ENCODE assay signal across 23 mouse cellular contexts in genomic region chr7:107403261-107403660, GRCm38 (mm10). TPM values are rescaled to one million over a fixed set of nuclear protein-coding genes. Genes with fewer than 3 reads are reported as not detected.
DNase-seq lines count a peak whose midpoint lies in the region; ATAC-seq and TF ChIP-seq lines count a peak whose summit lies in the region.
"Had no signal": no experiment of that assay in that cellular context is flagged by ENCODE, and none has a peak within 500 bp of the region (broad histone marks: within the 10 kb centered on the region; RNA-seq: fewer than 3 reads in every experiment).

No protein-coding gene starts in this region.

- no peak for TF ChIP-seq CTCF in lung, adult 2 months (IDR thresholded peaks at IDR 0.05; ENCODE audit: insufficient read depth, low read length)

- no peaks in the 10 kb centered on the region for H3K4me1 ChIP-seq in lung, adult 2 months (ENCODE audit: control insufficient read depth, insufficient read depth, low read length)
- H3K4me1 ChIP-seq: embryonic facial prominence, embryonic 12.5 days; embryonic facial prominence, embryonic 15.5 days; hindbrain, embryonic 13.5 days; intestine, embryonic 15.5 days had no signal

- no peak for TF ChIP-seq POLR2A in lung, adult 2 months (IDR thresholded peaks at IDR 0.05; ENCODE audit: borderline replicate concordance, extremely low read depth, low read depth, low read length)

- 73% methylated on average over 3 of the region's 3 CpGs for WGBS in lung, adult 2 months

- ATAC-seq in cerebellum, adult (ENCODE audit: insufficient number of reproducible peaks, low FRiP score, low TSS enrichment), result no peak
- ATAC-seq: activated CD4-positive, CD25-positive, alpha-beta regulatory T cell, adult 4 months; forebrain, embryonic 14.5 days; forebrain, postnatal 0 days; intestine, embryonic 15.5 days had no signal

- DNase-seq in cerebellum, adult 18-20 months, result peak; percentile 39 to 46
- peak; percentile 43 for DNase-seq in cerebellum, adult 9-11 months
- DNase-seq in cerebellum, adult 11-12 months, result no peak
- DNase-seq in lung, postnatal 36 days, result peak; percentile 3
- no peak for DNase-seq in lung, adult 2 months
- DNase-seq in brain, adult 2 months (ENCODE audit: low read depth, low spot score), result peak; percentile 63
- no peak for DNase-seq in layer of hippocampus, postnatal 36 days
- DNase-seq: adrenal gland, adult 8-10 months; adrenal gland, postnatal 25 days; forebrain, postnatal 0 days; gastrocnemius, adult 2 months; gastrocnemius, postnatal 14 days; heart, adult 11 months; kidney, adult 11 months had no signal

- H3K4me3 ChIP-seq in lung, adult 2 months (replicated peaks; ENCODE audit: extremely low read depth, low read depth, low read length), result no peak overlapping the region
- H3K4me3 ChIP-seq: embryonic facial prominence, embryonic 12.5 days; embryonic facial prominence, embryonic 15.5 days; gastrocnemius, adult 2 months; hindbrain, embryonic 13.5 days; intestine, embryonic 15.5 days had no signal

RNA-seq across cellular contexts. Expression of gene Syt9, which starts 32.7 kb away (rescaled TPM):
- polyA plus RNA-seq in lung, adult 2 months (2012; rRNA removed), result 0.21 and 0.48 TPM in 2 replicates
- 1 to 10 TPM; 5.5 to 5.6 TPM for total RNA-seq in layer of hippocampus, postnatal 36 days (2021)
- total RNA-seq: common myeloid progenitor, adult 5-6 weeks; hematopoietic stem cell, adult 5-6 weeks had no signal
- polyA plus RNA-seq: activated CD4-positive, CD25-positive, alpha-beta regulatory T cell, adult 4 months had no signal

Comparison
In these comparisons a context has a peak if more than half of its experiments do, and no peak if none do; other contexts are left out.
1. DNase-seq: peak in cerebellum, adult 18-20 months (2 of 2), cerebellum, adult 9-11 months (single experiment), lung, postnatal 36 days (single experiment) and brain, adult 2 months (single experiment); none in cerebellum, adult 11-12 months (single experiment), lung, adult 2 months (single experiment) and layer of hippocampus, postnatal 36 days (0 of 2).